Mouse (Mus musculus) kidney, postnatal 14 days (tissue): ENCODE results near the gene Cand2.
A peak's percentile ranks its signal among the peaks of the same experiment; 100 is the strongest.

Source experiments
- DNase-seq: peaks from one replicate; pipeline ENCODE4 v3.0.0; 2022; ENCODE audit warnings: mixed read lengths

Cand2 gene

DNA sequence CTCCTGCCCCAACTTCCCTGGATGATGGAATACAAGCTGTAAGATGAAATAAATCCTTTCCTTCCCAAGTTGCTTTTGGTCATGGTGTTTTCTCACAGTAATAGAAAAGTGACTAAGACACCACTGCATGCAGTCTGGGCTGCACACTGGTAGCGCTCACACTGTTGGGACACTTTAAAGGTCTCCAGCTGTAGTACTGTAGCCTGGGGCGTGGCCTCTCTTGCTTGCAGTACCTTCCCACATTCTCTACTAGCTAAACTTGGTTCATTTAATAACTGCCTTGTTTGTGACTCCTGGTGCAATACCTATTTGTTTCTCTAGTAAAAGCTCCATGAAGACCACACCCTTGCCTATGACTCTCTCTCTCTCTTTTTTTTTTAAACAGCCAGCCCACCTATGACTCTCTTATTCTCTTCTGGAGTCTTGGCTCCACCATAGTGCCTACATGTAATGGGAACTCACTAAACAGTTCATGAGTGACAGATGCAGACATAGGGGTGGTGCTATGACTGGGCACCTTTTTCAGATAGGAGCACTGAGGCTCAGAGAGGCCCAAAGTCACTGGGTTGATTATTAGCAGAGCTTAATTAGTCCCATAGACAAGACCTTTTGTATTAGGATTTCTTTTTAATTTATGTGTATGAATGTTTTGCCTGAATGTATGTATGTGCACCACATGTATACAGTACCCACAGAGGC, 58.0 kb downstream of the Cand2 start:
- DNase-seq = no peak

DNA sequence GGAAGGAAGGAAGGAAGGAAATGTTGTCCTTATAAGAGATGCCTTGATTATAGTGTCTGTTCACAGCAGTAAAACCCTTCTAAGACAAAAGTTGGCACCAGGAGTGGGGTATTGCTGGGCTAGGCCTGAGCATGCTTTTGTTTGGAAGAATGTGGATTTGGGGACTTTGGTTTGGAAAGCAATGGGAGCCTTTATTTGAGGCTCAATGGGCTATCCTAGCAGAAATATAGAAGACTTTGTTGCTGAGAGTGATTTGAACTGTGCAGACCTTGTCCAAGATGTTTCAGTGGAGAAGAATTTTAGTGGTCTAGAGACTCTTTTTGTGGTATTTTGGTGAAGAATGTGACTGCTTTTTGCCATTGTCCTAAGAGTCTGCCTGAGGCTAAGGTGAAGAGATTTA, 59.5 kb downstream of the Cand2 start:
- no peak for DNase-seq

GRCm38 (mm10) chr6:115838161-115838597, 63.8 kb downstream of the Cand2 start, which contains the start of gene Efcab12:
Gene Efcab12, minus strand, starts transcription at chr6:115838412.
- DNase-seq = peak; percentile 81

GRCm38 (mm10) chr6:115838745-115839144, 64.4 kb downstream of the Cand2 start:
- DNase-seq = no peak

GRCm38 (mm10) chr6:115845006-115845405, 70.7 kb downstream of the Cand2 start:
- no peak for DNase-seq

- peak; percentile 73 for DNase-seq
Measured at GRCm38 (mm10) chr6:115846640-115847411, 72.5 kb downstream of the Cand2 start.

DNA sequence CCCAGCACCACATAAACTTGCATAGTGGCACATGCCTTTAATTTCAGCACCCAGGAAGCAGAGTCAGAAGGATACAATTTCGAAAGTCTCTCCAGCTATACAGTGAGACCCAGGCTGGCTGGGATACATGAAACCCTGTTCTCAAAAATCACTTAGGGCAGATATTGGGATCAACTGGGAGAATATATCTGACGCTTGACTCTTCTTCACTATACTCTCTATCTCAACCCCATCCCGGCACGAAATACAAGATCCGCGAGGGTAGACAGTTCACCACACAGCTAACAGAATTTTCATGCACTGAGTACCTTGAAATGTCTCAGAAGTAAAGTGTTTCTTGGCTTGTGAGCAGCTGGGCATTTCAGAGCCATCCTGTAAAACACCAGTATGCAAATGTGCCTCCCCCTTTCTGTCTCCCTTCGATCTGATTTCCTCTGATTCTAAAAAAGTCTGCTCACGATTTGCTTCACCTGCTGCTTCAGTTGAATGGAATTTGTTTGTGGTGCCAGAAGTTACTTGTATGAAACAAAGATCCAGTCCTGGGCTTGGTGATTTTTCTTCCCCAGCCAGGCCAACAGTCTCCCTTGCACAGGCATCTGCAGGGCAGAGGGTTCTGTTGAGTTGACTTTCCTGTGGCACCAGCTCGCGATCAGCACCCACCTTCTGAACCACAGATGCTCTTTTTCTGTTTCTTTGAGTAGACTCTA, 74.4 kb downstream of the Cand2 start:
- no peak for DNase-seq

- no peak for DNase-seq
Measured at GRCm38 (mm10) chr6:115852446-115853090, 78.2 kb downstream of the Cand2 start.

DNA sequence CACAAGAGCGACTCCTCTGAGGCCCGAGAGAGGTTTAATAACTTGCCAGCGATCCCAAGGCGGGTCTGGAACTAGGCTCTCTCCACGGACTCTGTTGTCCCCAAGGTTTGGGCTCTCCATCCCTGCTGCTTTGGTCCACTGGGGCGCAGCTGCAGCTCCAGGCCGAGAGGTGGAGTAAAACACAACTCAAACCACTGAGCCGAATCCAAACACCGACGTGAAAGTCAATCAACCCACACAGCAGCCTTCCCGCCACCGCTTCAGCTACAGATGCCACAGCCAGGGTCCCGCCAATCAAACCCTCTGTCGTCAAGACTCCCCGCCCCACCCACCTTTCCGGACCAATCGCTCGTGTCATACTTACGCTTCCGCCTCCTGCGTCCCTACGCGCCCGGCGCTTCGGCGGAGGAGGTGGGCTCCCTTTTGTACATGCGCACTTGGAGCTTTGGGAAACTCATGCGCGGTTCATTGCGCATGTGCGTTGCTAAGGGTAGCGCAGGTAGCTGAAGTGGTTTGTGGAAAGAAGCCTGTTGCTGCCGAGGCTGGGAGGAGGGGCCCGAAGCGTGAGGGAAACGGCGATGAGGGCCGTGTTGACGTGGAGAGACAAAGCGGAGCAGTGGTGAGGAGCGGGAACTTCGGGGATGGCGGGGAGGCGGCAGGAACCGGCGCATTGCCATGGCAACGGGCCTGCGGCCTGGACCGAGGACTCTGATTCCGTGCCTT, 78.9 kb downstream of the Cand2 start, which contains the start of the genes Mbd4 and Ift122:
TSS of gene Mbd4 (minus strand) at position 281 of the 723 bp plus-strand sequence.
TSS of gene Ift122 (plus strand) at position 380 of the 723 bp plus-strand sequence.
- DNase-seq = peak; percentile 99

GRCm38 (mm10) chr6:115853985-115854384, 79.6 kb downstream of the Cand2 start:
- DNase-seq = no peak

- peak; percentile 23 for DNase-seq
Measured at GRCm38 (mm10) chr6:115854432-115854831, 80.1 kb downstream of the Cand2 start.
